Mouse (Mus musculus): ENCODE results near the gene Adra2b.

DNA sequence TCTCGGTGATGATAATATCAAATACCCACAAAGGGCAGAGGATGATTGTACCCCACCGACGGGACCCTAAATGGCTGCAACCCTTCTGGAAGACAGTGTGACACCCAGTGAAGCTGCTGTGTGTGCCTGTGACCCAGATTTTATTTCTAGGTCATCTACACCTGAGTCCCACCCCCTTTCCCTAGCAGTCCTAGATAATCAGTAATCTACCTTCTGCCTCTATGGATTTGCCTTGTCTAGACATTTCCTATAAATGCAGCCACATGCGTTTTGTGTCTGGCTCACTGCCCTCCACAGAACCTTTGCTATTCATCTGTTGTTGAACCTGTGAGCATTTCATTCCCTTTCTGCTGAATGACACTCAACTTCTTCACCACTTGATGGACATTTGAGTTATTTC, 9.1 kb upstream of the Adra2b start:
- TF ChIP-seq POLR2A (IDR thresholded peaks at IDR 0.05; ENCODE audit: control insufficient read depth, extremely low read depth, insufficient read depth, low read length, poor library complexity) (no peak), CTCF (IDR thresholded peaks at IDR 0.05; ENCODE audit: borderline replicate concordance, control insufficient read depth, extremely low read depth, insufficient read depth, low read length, poor library complexity) (no peak)

All from thymus, adult 2 months (tissue).